Mouse (Mus musculus) liver, embryonic 14.5 days (tissue): ENCODE measurements around the gene Isy1.

Source experiments
- CTCF ChIP-seq: IDR thresholded peaks from 2 replicates; pipeline ENCODE4 v1.5.1; 2016; ENCODE audit warnings: antibody characterized with exemption, low read depth, control low read depth
- EP300 ChIP-seq: IDR thresholded peaks from 2 replicates; pipeline ENCODE4 v1.6.1; 2016; ENCODE audit warnings: antibody characterized with exemption, low read depth

- no peak for TF ChIP-seq EP300
- no peak for TF ChIP-seq CTCF
Observed at GRCm38 (mm10) chr6:87809144-87809543, 29.5 kb downstream of the Isy1 start.
